ENCODE assay signal across 14 mouse cellular contexts in the genomic region with DNA sequence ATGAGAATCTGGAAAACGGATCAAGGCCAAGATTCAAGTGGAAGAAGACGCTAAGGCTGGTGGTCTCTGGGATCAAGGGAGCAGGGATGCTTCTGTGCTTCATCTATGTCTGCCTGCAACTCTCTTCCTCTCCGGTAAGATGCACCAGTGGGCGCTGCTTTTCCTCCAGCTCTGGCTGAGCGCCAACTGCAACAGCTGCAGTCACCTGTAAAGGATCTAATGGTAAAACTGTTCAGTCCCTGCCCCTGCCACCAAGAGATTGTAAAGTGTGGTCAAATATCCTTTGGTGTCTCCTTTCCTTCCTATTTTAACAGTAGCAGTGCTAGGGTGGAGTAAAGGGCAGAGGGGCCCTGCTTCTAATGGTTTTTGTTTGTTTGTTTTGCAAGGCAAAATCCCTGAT. TPM values are rescaled to one million over a fixed set of nuclear protein-coding genes. Genes with fewer than 3 reads are reported as not detected.
A peak's percentile ranks its signal among the peaks of the same experiment; 100 is the strongest.
DNase-seq lines count a peak whose midpoint lies in the region; ATAC-seq lines count a peak whose summit lies in the region.
"Had no signal": no experiment of that assay in that cellular context is flagged by ENCODE, and none has a peak within 500 bp of the region (broad histone marks: within the 10 kb centered on the region; RNA-seq: fewer than 3 reads in every experiment).

No protein-coding gene starts in this region.

- no peak overlapping the region for H3K27ac ChIP-seq in limb, embryonic 11.5 days (replicated peaks; ENCODE audit: low read depth, low read length)
- no peak overlapping the region for H3K27ac ChIP-seq in limb, embryonic 10.5 days
- H3K27ac ChIP-seq: heart, adult 2 months; hindbrain, postnatal 0 days had no signal

- no peaks in the 10 kb centered on the region for H3K27me3 ChIP-seq in limb, embryonic 11.5 days (ENCODE audit: control insufficient read depth, insufficient read depth, low read length)
- no peaks in the 10 kb centered on the region for H3K27me3 ChIP-seq in limb, embryonic 10.5 days (ENCODE audit: low read depth, poor library complexity, severe bottlenecking)

- no peak overlapping the region for H3K4me3 ChIP-seq in limb, embryonic 11.5 days (ENCODE audit: low read depth, low read length)
- no peak overlapping the region for H3K4me3 ChIP-seq in limb, embryonic 10.5 days
- H3K4me3 ChIP-seq: heart, adult 2 months had no signal

- 55% methylated on average over 5 of the region's 5 CpGs for WGBS in limb, embryonic 11.5 days
- 70% methylated on average over 5 of the region's 5 CpGs for WGBS in limb, embryonic 10.5 days

- H3K4me1 ChIP-seq in limb, embryonic 11.5 days (ENCODE audit: control insufficient read depth, insufficient read depth, low read length), result no peaks in the 10 kb centered on the region; the same call in 1 of the 2 replicates
- H3K4me1 ChIP-seq in limb, embryonic 10.5 days, result 0 out of 2 replicates have a peak, but pooled peaks cover 7% of the 10 kb centered on the region

- no peaks in the 10 kb centered on the region for H3K36me3 ChIP-seq in limb, embryonic 11.5 days (ENCODE audit: control insufficient read depth, insufficient read depth, low read length)
- H3K36me3 ChIP-seq in limb, embryonic 10.5 days, result no peaks in the 10 kb centered on the region

- DNase-seq in limb, embryonic 11.5 days (ENCODE audit: low spot score), result peak; percentile 30
- DNase-seq in limb, embryonic 10.5 days (ENCODE audit: low spot score), result no peak
- DNase-seq in CD8-positive naive resting alpha-beta T cell, adult 2 months (ENCODE audit: low read depth in 2 of 2, low spot score in 2 of 2), result peak; percentile 25 to 32
- DNase-seq in thymus, postnatal 10 days (ENCODE audit: low spot score in 2 of 2), result peak; percentile 19 to 43
- DNase-seq in left cerebral cortex, postnatal 4 days, result no peak
- DNase-seq in layer of hippocampus, adult 8-10 months (ENCODE audit: low spot score in 2 of 2), result no peak
- DNase-seq: heart, adult 2 months; right cerebral cortex, adult 18-20 months had no signal

- no peaks in the 10 kb centered on the region for H3K9me3 ChIP-seq in limb, embryonic 11.5 days (ENCODE audit: control insufficient read depth, low read length)
- no peaks in the 10 kb centered on the region for H3K9me3 ChIP-seq in limb, embryonic 10.5 days (replicated peaks)

- no peak for ATAC-seq in limb, embryonic 11.5 days (ENCODE audit: insufficient number of reproducible peaks, low FRiP score, low TSS enrichment, low read depth)
- peak; percentile 40 for ATAC-seq in inflammation-experienced regulatory T-cells, adult 6 months
- ATAC-seq: hindbrain, postnatal 0 days; lung, postnatal 0 days had no signal

- intact Hi-C loops in left cerebral cortex, postnatal 4 days (cut with DNase I), result no loop called here

- H3K9ac ChIP-seq in limb, embryonic 11.5 days (ENCODE audit: low read length), result no peak overlapping the region

- no peak overlapping the region for H3K4me2 ChIP-seq in limb, embryonic 11.5 days (ENCODE audit: low read depth, severe bottlenecking)

RNA-seq across cellular contexts. Expression of a gene that starts 0.4 kb away (rescaled TPM):
- 0.08 TPM in 1 of 2 replicates, not detected in the other for polyA plus RNA-seq in limb, embryonic 11.5 days (2014; fragmentation: Nextera tagmentation; extraction: Ambion mirVana)
- 0.08 TPM in 1 of 2 replicates, not detected in the other for polyA plus RNA-seq in limb, embryonic 10.5 days (2016; fragmentation: Nextera tagmentation; extraction: Ambion mirVana)
- 1 to 10 TPM in 2 of 3 experiments, under 1 TPM in 1; 0.85 to 7.8 (median 1.0) TPM for polyA plus RNA-seq in inflammation-experienced regulatory T-cells, adult 6 months (2017; shearing (Covaris generic))
- total RNA-seq in left cerebral cortex, postnatal 4 days (2021), result not detected
- total RNA-seq in layer of hippocampus, adult 8-10 months (2022), result not detected
- total RNA-seq: heart, adult 2 months; hindbrain, postnatal 0 days; left cerebral cortex, adult 8-10 months had no signal
- polyA plus RNA-seq: cortical plate, adult 2 months; forebrain, embryonic 11.5 days; heart, adult 2 months; hindbrain, postnatal 0 days; lung, postnatal 0 days had no signal

Comparison
In these comparisons a context has a peak if more than half of its experiments do, and no peak if none do; other contexts are left out.
1. DNase-seq: peak in limb, embryonic 11.5 days (single experiment), CD8-positive naive resting alpha-beta T cell, adult 2 months (2 of 2) and thymus, postnatal 10 days (2 of 2); none in limb, embryonic 10.5 days (single experiment), left cerebral cortex, postnatal 4 days (single experiment) and layer of hippocampus, adult 8-10 months (0 of 2).